Mouse (Mus musculus): ENCODE data around the gene Hsdl2. TPM values are rescaled to one million over a fixed set of nuclear protein-coding genes. Genes with fewer than 3 reads are reported as not detected.

Hsdl2 gene
- polyA plus RNA-seq, 1 experiment from 2014 or later, result 46.8 TPM

GRCm38 (mm10) chr4:59605501-59605900 lies 24.1 kb downstream of the Hsdl2 start:
- Histone ChIP-seq H3K9me3 (no peaks in the 10 kb centered on the region), H3K4me3 (no peak overlapping the region)
- no peak for ATAC-seq (ENCODE audit: low FRiP score)

DNA sequence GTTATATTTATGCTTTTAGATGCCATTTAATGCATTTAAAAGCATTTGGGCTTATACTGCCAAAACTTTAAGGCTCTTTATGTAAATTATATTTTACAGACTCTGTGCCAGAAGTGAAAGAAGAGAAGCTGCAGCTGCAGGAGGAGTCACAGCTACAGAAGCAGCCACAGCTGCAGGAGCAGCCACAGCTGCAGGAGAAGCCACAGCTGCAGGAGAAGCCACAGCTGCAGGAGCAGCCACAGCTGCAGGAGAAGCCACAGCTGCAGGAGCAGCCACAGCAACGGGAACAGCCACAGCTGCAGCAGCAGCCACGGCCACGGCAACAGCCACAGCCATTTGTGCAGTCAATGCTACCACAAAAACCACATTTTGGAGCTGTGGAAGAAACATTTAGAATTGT lies 29.0 kb downstream of the Hsdl2 start:
- no peak overlapping the region for H3K4me2 ChIP-seq
- peaks cover 30% of the 10 kb centered on the region for H3K36me3 ChIP-seq
- no peak for ATAC-seq (ENCODE audit: low FRiP score)
- H3K27ac ChIP-seq, result no peak overlapping the region
- no peak overlapping the region for H3K9ac ChIP-seq
- H3K4me1 ChIP-seq (replicated peaks), result no peaks in the 10 kb centered on the region
- WGBS, result 72% methylated on average over 3 of the region's 3 CpGs
- H3K4me3 ChIP-seq, result no peak overlapping the region
- no peaks in the 10 kb centered on the region for H3K9me3 ChIP-seq
- H3K27me3 ChIP-seq, result no peaks in the 10 kb centered on the region

More at GRCm38 (mm10) chr4:59605501-59605900, 24.1 kb downstream of the Hsdl2 start:
- no peak overlapping the region for H3K27ac ChIP-seq
- H3K9ac ChIP-seq, result no peak overlapping the region
- H3K36me3 ChIP-seq, result peaks cover 20% of the 10 kb centered on the region
- WGBS, result 94% methylated on average over 3 of the region's 3 CpGs
- H3K4me1 ChIP-seq (replicated peaks), result no peaks in the 10 kb centered on the region
- H3K27me3 ChIP-seq, result no peaks in the 10 kb centered on the region
- H3K4me2 ChIP-seq, result no peak overlapping the region

- no peak overlapping the region for H3K9ac ChIP-seq
- H3K9me3 ChIP-seq, result no peaks in the 10 kb centered on the region
- H3K27me3 ChIP-seq, result no peaks in the 10 kb centered on the region
- H3K4me1 ChIP-seq (replicated peaks), result no peaks in the 10 kb centered on the region
- H3K36me3 ChIP-seq, result peaks cover 25% of the 10 kb centered on the region
- no peak overlapping the region for H3K4me3 ChIP-seq
- H3K27ac ChIP-seq, result no peak overlapping the region
- no peak overlapping the region for H3K4me2 ChIP-seq
- WGBS, result 48% methylated on average over 1 of the region's 1 CpGs
- ATAC-seq (ENCODE audit: low FRiP score), result no peak
Observed at GRCm38 (mm10) chr4:59614986-59615385, 33.6 kb downstream of the Hsdl2 start.

DNA sequence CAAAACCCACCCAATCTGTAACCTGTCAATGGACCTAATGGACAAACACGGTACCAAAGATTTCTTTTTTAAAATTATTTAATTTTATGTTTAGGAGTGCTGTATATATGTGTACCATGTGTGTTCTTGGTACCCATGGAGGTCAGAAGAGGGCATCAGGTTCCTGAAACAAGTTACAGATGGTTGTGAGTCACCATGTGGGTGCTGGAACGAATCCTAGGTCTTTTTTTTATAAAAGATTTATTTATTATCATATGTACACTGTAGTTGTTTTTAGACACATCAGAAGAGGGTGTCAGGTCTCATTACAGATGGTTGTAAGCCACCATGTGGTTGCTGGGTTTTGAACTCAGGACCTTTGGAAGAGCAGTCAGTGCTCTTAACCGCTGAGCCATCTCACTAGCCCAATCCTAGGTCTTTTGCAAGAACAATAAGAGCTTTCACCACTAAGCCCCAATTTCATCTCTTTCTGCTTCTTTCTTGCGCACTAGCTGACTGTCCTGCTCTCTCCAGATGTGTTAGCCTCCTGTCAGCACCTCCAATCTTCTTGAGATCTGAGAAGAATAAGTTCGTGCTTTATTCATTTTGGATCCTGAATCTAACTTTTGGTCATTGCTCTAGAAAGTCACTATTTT lies 38.4 kb downstream of the Hsdl2 start:
- H3K27ac ChIP-seq, result no peak overlapping the region
- H3K36me3 ChIP-seq, result 0 out of 2 replicates have a peak, but pooled peaks cover 5% of the 10 kb centered on the region
- ATAC-seq (ENCODE audit: low FRiP score), result no peak
- WGBS, result 90% methylated on average over 5 of the region's 5 CpGs
- H3K4me1 ChIP-seq (replicated peaks), result no peaks in the 10 kb centered on the region
- no peaks in the 10 kb centered on the region for H3K9me3 ChIP-seq
- H3K27me3 ChIP-seq, result no peaks in the 10 kb centered on the region
- no peak overlapping the region for H3K9ac ChIP-seq
- H3K4me2 ChIP-seq, result no peak overlapping the region
- no peak overlapping the region for H3K4me3 ChIP-seq

- Histone ChIP-seq H3K27ac (peak overlapping the region; percentile 97), H3K9ac (peak overlapping the region; percentile 94), H3K4me3 (peak overlapping the region; percentile 89), H3K4me1 (replicated peaks) (peaks cover 33% of the 10 kb centered on the region), H3K4me2 (peak overlapping the region; percentile 72), H3K36me3 (0 out of 2 replicates have a peak, but pooled peaks cover 2% of the 10 kb centered on the region), H3K9me3 (no peaks in the 10 kb centered on the region), H3K27me3 (no peaks in the 10 kb centered on the region)
- no peak for ATAC-seq (ENCODE audit: low FRiP score)
- 2% methylated on average over 18 of the region's 18 CpGs for WGBS
Observed at GRCm38 (mm10) chr4:59625676-59625997, 44.3 kb downstream of the Hsdl2 start.

DNA sequence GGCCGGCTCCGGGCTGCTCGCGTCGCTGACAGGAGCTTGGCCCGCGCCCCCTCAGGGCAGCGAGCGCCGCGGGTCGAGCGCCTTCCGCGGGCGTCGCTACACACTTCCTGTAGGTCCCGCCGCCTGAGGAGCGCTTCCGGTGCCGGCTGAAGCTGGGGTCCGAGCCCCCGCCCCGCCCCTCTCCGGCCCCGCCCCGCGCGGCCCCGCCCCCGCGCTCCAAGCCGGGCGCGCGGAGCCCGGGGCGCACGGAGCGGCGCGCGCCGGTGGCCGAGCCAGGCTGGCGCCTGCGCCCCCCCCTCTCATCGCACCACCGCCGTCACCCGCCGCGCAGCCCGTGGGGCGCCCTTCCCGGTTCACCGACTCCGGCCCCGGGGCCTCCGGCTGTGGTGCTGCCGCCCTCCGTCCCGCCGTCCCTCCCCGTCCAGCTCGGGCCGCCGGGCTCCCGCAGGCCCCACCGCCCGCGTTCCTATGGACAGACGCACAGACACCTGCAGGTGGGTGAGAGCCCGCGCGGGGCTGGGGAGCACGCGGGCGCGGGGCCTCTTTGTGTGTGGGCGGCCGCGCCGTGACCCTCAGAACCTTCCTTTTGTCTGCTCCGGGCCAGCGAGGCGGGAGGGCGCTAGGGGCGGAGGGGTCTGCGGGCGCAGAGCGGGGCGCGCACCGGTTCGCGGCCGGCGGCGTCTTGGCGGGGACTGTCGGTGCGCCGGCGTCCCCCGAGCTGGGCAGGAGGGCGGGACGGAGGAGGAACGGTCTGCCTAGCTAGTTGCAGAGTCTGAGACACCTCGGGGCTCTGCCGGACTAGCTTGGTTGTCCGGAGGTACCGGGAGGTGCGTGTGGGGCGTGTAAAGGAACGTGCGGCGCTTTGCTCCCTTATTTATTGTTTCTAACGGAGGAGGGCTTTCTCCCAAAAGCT lies 44.9 kb downstream of the Hsdl2 start, which contains the start of gene E130308A19Rik:
Gene E130308A19Rik, plus strand, starts transcription at position 214 of the 913 bp plus-strand sequence.
- no peaks in the 10 kb centered on the region for H3K27me3 ChIP-seq
- H3K27ac ChIP-seq, result peak within 1 kb of the TSS; percentile 97
- H3K4me3 ChIP-seq, result peak within 1 kb of the TSS; percentile 89
- peak within 1 kb of the TSS; percentile 94 for H3K9ac ChIP-seq
- peaks cover 36% of the 10 kb centered on the region for H3K4me1 ChIP-seq (replicated peaks)
- peak within 1 kb of the TSS; percentile 72 for H3K4me2 ChIP-seq
- peak; percentile 93 for ATAC-seq (ENCODE audit: low FRiP score)
- no peaks in the 10 kb centered on the region for H3K9me3 ChIP-seq
- H3K36me3 ChIP-seq, result 0 out of 2 replicates have a peak, but pooled peaks cover 2% of the 10 kb centered on the region
- under 1% methylated on average over 105 of the region's 120 CpGs for WGBS

DNA sequence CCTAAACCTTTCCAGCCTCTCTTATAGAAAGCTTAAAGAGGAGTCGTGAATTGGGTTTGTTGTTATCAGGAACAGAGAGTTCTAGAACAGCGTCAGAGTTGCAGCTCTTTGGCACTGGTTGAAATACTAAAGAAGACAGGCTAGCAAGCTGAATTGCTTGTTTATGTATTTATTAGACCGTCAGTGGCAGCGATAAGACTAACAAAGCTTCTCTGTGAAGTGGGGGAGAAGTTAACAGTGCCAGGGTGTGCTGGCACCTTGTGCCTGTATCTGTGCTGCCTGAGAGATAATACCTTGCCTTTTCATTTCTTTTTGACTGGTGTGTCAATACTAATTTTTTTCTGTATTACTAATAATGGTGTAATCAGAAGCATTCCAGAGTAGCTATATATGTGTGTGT lies 46.9 kb downstream of the Hsdl2 start:
- Histone ChIP-seq H3K36me3 (no peaks in the 10 kb centered on the region), H3K27ac (no peak overlapping the region), H3K9ac (peak overlapping the region; percentile 21; the same call in 1 of the 2 replicates), H3K9me3 (no peaks in the 10 kb centered on the region), H3K4me3 (peak overlapping the region; percentile 27; the same call in 1 of the 2 replicates), H3K4me1 (replicated peaks) (peaks cover 50% of the 10 kb centered on the region), H3K4me2 (peak overlapping the region; percentile 46), H3K27me3 (no peaks in the 10 kb centered on the region)
- 42% methylated on average over 4 of the region's 4 CpGs for WGBS
- ATAC-seq (ENCODE audit: low FRiP score), result no peak

- Histone ChIP-seq H3K9me3 (no peaks in the 10 kb centered on the region), H3K27ac (peak overlapping the region; percentile 52), H3K36me3 (no peaks in the 10 kb centered on the region), H3K27me3 (no peaks in the 10 kb centered on the region), H3K4me2 (peak overlapping the region; percentile 42), H3K4me3 (peak overlapping the region; percentile 7; the same call in 1 of the 2 replicates), H3K9ac (peak overlapping the region; percentile 24), H3K4me1 (replicated peaks) (peaks cover 56% of the 10 kb centered on the region)
- 11% methylated on average over 7 of the region's 7 CpGs for WGBS
- ATAC-seq (ENCODE audit: low FRiP score), result 0 out of 2 replicates have a peak, but pooled peaks have one; percentile 25
Observed at GRCm38 (mm10) chr4:59629076-59629874, 47.9 kb downstream of the Hsdl2 start.

DNA sequence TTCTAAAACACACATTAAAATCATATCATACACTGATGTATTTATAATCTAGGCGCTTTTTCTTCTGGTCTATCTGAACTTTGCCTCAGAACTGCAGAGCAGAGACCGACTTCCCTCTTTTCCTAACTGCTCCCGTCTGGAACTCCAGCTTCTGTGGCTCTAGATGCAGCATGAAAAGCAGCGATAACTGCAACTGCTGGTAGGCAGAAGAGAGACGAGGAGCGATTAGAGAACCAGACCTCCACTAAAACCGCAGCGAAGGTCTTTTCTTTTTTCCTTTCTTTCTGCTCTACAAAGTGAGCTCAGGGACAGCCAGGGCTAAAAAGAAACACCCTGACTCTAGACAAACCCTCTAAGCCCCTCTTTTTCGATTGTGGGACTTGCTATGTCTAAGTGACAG lies 48.8 kb downstream of the Hsdl2 start:
- H3K4me3 ChIP-seq, result no peak overlapping the region
- H3K9me3 ChIP-seq, result no peaks in the 10 kb centered on the region
- H3K27me3 ChIP-seq, result no peaks in the 10 kb centered on the region
- 47% methylated on average over 9 of the region's 9 CpGs for WGBS
- no peak overlapping the region; the same call in 1 of the 2 replicates for H3K9ac ChIP-seq
- ATAC-seq (ENCODE audit: low FRiP score), result no peak
- H3K4me1 ChIP-seq (replicated peaks), result peaks cover 57% of the 10 kb centered on the region
- no peaks in the 10 kb centered on the region for H3K36me3 ChIP-seq
- H3K4me2 ChIP-seq, result 0 out of 2 replicates have a peak overlapping the region, but pooled peaks have one; percentile 21
- peak overlapping the region; percentile 52; the same call in 1 of the 2 replicates for H3K27ac ChIP-seq

GRCm38 (mm10) chr4:59634532-59634931 lies 53.2 kb downstream of the Hsdl2 start:
- Histone ChIP-seq H3K4me2 (no peak overlapping the region), H3K4me1 (replicated peaks) (peaks cover 50% of the 10 kb centered on the region), H3K9ac (no peak overlapping the region), H3K27me3 (no peaks in the 10 kb centered on the region), H3K4me3 (no peak overlapping the region), H3K27ac (no peak overlapping the region), H3K9me3 (no peaks in the 10 kb centered on the region), H3K36me3 (no peaks in the 10 kb centered on the region)
- ATAC-seq (ENCODE audit: low FRiP score), result no peak
- 65% methylated on average over 1 of the region's 1 CpGs for WGBS

- Histone ChIP-seq H3K27ac (peak overlapping the region; percentile 36; the same call in 1 of the 2 replicates), H3K4me3 (no peak overlapping the region), H3K4me2 (no peak overlapping the region), H3K9me3 (no peaks in the 10 kb centered on the region), H3K27me3 (no peaks in the 10 kb centered on the region), H3K36me3 (no peaks in the 10 kb centered on the region), H3K4me1 (replicated peaks) (peaks cover 37% of the 10 kb centered on the region), H3K9ac (no peak overlapping the region)
- ATAC-seq (ENCODE audit: low FRiP score), result no peak
Observed at GRCm38 (mm10) chr4:59639163-59639562, 57.8 kb downstream of the Hsdl2 start.

DNA sequence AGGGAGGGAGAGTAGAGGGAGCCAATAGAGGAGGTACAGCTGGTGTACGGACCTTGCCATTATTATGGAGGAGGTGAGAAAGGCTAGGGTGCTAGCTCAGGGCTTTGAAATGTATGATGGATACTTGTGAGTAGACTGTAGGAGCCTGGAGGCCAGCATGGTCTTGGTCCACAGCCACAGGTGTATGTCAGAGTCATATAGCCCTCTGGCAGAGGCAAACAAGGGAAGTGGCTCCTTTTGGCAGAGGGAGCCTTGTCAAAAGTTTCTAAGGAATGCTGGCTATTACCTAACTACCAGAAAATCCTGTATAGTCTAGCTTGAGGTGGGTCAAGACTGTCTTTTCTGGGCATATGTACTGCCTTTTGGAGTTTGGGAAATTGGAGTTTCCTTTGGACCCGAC lies 59.4 kb downstream of the Hsdl2 start:
- no peak for ATAC-seq (ENCODE audit: low FRiP score)
- Histone ChIP-seq H3K36me3 (no peaks in the 10 kb centered on the region), H3K4me1 (replicated peaks) (peaks cover 33% of the 10 kb centered on the region), H3K27me3 (no peaks in the 10 kb centered on the region), H3K9me3 (no peaks in the 10 kb centered on the region), H3K4me3 (no peak overlapping the region), H3K27ac (no peak overlapping the region), H3K4me2 (no peak overlapping the region), H3K9ac (no peak overlapping the region)
- 86% methylated on average over 2 of the region's 2 CpGs for WGBS

All from hindbrain, embryonic 13.5 days (tissue).